Comparison of ENCODE assay signal across 8 mouse cellular contexts in genomic region chr7:144940585-144940984, GRCm38 (mm10). TPM values are rescaled to one million over a fixed set of nuclear protein-coding genes. Genes with fewer than 3 reads are reported as not detected.
DNase-seq lines count a peak whose midpoint lies in the region; ATAC-seq and TF ChIP-seq lines count a peak whose summit lies in the region.

No protein-coding gene starts in this region.

- H3K36me3 ChIP-seq in embryonic facial prominence, embryonic 14.5 days (ENCODE audit: control insufficient read depth, insufficient read depth, low read length): peaks cover 17% of the 10 kb centered on the region
- peaks cover 17% of the 10 kb centered on the region for H3K36me3 ChIP-seq in limb, embryonic 12.5 days
- peaks cover 10% of the 10 kb centered on the region for H3K36me3 ChIP-seq in stomach, embryonic 14.5 days (ENCODE audit: control insufficient read depth, insufficient read depth, low read length)

- intact Hi-C loops in left cerebral cortex, adult 2 months (cut with DNase I): loop anchor here (5.0 kb wide), 1 partner anchor 87 kb away; no protein-coding TSS in a partner anchor
- intact Hi-C loops in left cerebral cortex, postnatal 25 days (cut with DNase I): loop anchor here (2.0 to 5.0 kb wide), 2 partner anchors 92 to 170 kb away; no protein-coding TSS in a partner anchor

- DNase-seq in left cerebral cortex, adult 2 months (ENCODE audit: extremely low spot score in 1 of 2, low spot score in 2 of 2): no peak
- no peak for DNase-seq in left cerebral cortex, postnatal 25 days (ENCODE audit: low spot score in 2 of 2)
- DNase-seq in embryonic facial prominence, embryonic 14.5 days (ENCODE audit: low spot score): no peak
- DNase-seq in urinary bladder, adult 2 months (ENCODE audit: low spot score): no peak
- no peak for DNase-seq in layer of hippocampus, postnatal 36 days
- no peak for DNase-seq in spleen, postnatal 36 days (ENCODE audit: low spot score in 2 of 2)

- no peak for ATAC-seq in embryonic facial prominence, embryonic 14.5 days (ENCODE audit: low read depth)
- no peak for ATAC-seq in limb, embryonic 12.5 days (ENCODE audit: insufficient number of reproducible peaks, insufficient read depth, low FRiP score, low TSS enrichment, low read depth)
- no peak for ATAC-seq in stomach, embryonic 14.5 days (ENCODE audit: insufficient number of reproducible peaks, insufficient read depth, low FRiP score, low read depth)

- no peak overlapping the region for H3K27ac ChIP-seq in left cerebral cortex, adult 2 months
- peak overlapping the region; percentile 91 for H3K27ac ChIP-seq in embryonic facial prominence, embryonic 14.5 days (replicated peaks; ENCODE audit: low read depth, low read length)
- H3K27ac ChIP-seq in limb, embryonic 12.5 days: peak overlapping the region; percentile 97
- peak overlapping the region; percentile 89; the same call in 1 of the 2 replicates for H3K27ac ChIP-seq in stomach, embryonic 14.5 days (ENCODE audit: low read length)

- peak overlapping the region; percentile 77 for H3K9ac ChIP-seq in embryonic facial prominence, embryonic 14.5 days (ENCODE audit: low read depth, low read length)
- peak overlapping the region; percentile 89 for H3K9ac ChIP-seq in limb, embryonic 12.5 days (replicated peaks)
- H3K9ac ChIP-seq in stomach, embryonic 14.5 days (replicated peaks; ENCODE audit: low read depth, low read length): no peak overlapping the region; the same call in 1 of the 2 replicates

- H3K4me2 ChIP-seq in embryonic facial prominence, embryonic 14.5 days (ENCODE audit: low read depth, low read length): peak overlapping the region; percentile 93
- H3K4me2 ChIP-seq in limb, embryonic 12.5 days: peak overlapping the region; percentile 91
- peak overlapping the region; percentile 96 for H3K4me2 ChIP-seq in stomach, embryonic 14.5 days (replicated peaks; ENCODE audit: low read depth, low read length)

- TF ChIP-seq CTCF in left cerebral cortex, adult 2 months (IDR thresholded peaks at IDR 0.05): no peak

- H3K27me3 ChIP-seq in embryonic facial prominence, embryonic 14.5 days (replicated peaks; ENCODE audit: control insufficient read depth, insufficient read depth, low read length): 0 out of 2 replicates have a peak, but pooled peaks cover 6% of the 10 kb centered on the region
- H3K27me3 ChIP-seq in limb, embryonic 12.5 days: no peaks in the 10 kb centered on the region
- H3K27me3 ChIP-seq in stomach, embryonic 14.5 days (ENCODE audit: control insufficient read depth, insufficient read depth, low read length): peaks cover 3% of the 10 kb centered on the region; the same call in 1 of the 2 replicates

- H3K4me3 ChIP-seq in left cerebral cortex, adult 2 months: peak overlapping the region; percentile 61; the same call in 1 of the 2 replicates
- H3K4me3 ChIP-seq in embryonic facial prominence, embryonic 14.5 days (ENCODE audit: low read depth, low read length): peak overlapping the region; percentile 70
- H3K4me3 ChIP-seq in limb, embryonic 12.5 days (replicated peaks): peak overlapping the region; percentile 78
- H3K4me3 ChIP-seq in stomach, embryonic 14.5 days (ENCODE audit: low read depth, low read length): peak overlapping the region; percentile 49

- H3K9me3 ChIP-seq in embryonic facial prominence, embryonic 14.5 days (ENCODE audit: control insufficient read depth, low read length): no peaks in the 10 kb centered on the region
- no peaks in the 10 kb centered on the region for H3K9me3 ChIP-seq in limb, embryonic 12.5 days
- H3K9me3 ChIP-seq in stomach, embryonic 14.5 days (ENCODE audit: control insufficient read depth, low read depth, low read length): no peaks in the 10 kb centered on the region

- WGBS in embryonic facial prominence, embryonic 14.5 days: 2% methylated on average over 11 of the region's 11 CpGs
- under 1% methylated on average over 11 of the region's 11 CpGs for WGBS in limb, embryonic 12.5 days
- 2% methylated on average over 11 of the region's 11 CpGs for WGBS in stomach, embryonic 14.5 days

- H3K4me1 ChIP-seq in embryonic facial prominence, embryonic 14.5 days (ENCODE audit: control insufficient read depth, insufficient read depth, low read length): peaks cover 12% of the 10 kb centered on the region
- H3K4me1 ChIP-seq in limb, embryonic 12.5 days (replicated peaks): peaks cover 45% of the 10 kb centered on the region
- H3K4me1 ChIP-seq in stomach, embryonic 14.5 days (ENCODE audit: control insufficient read depth, insufficient read depth, low read length): peaks cover 22% of the 10 kb centered on the region

RNA-seq across cellular contexts. Expression of gene Ccnd1, which starts 0.9 kb away (rescaled TPM):
- total RNA-seq in left cerebral cortex, adult 2 months (2021): 10 to 100 TPM; 57.0 to 57.7 TPM
- total RNA-seq in left cerebral cortex, postnatal 25 days (2021): 10 to 100 TPM; 44.4 to 52.2 TPM
- polyA plus RNA-seq in embryonic facial prominence, embryonic 14.5 days (2014; fragmentation: Nextera tagmentation; extraction: Ambion mirVana): 137 and 146 TPM in 2 replicates
- polyA plus RNA-seq in limb, embryonic 12.5 days (2016; fragmentation: Nextera tagmentation; extraction: Ambion mirVana): 165 and 178 TPM in 2 replicates
- polyA plus RNA-seq in stomach, embryonic 14.5 days (2014; fragmentation: Nextera tagmentation; extraction: Ambion mirVana): 82.9 and 95.3 TPM in 2 replicates
- polyA plus RNA-seq in urinary bladder, adult 2 months (2012; rRNA removed): 79.1 and 96.1 TPM in 2 replicates
- total RNA-seq in layer of hippocampus, postnatal 36 days (2021): 10 to 100 TPM; 50.8 to 53.9 TPM

RNA-seq across cellular contexts. Expression of gene LTO1, which starts 25.7 kb away (rescaled TPM):
- 10 to 100 TPM; 26.4 to 27.8 TPM for total RNA-seq in left cerebral cortex, adult 2 months (2021)
- total RNA-seq in left cerebral cortex, postnatal 25 days (2021): 10 to 100 TPM; 24.4 to 25.3 TPM
- 19.3 and 21.0 TPM in 2 replicates for polyA plus RNA-seq in embryonic facial prominence, embryonic 14.5 days (2014; fragmentation: Nextera tagmentation; extraction: Ambion mirVana)
- 26.1 and 27.9 TPM in 2 replicates for polyA plus RNA-seq in limb, embryonic 12.5 days (2016; fragmentation: Nextera tagmentation; extraction: Ambion mirVana)
- 23.7 and 25.8 TPM in 2 replicates for polyA plus RNA-seq in stomach, embryonic 14.5 days (2014; fragmentation: Nextera tagmentation; extraction: Ambion mirVana)
- 48.1 and 48.3 TPM in 2 replicates for polyA plus RNA-seq in urinary bladder, adult 2 months (2012; rRNA removed)
- total RNA-seq in layer of hippocampus, postnatal 36 days (2021): 10 to 100 TPM; 26.2 TPM

RNA-seq across cellular contexts. Expression of gene Fgf15, which starts 44.3 kb away (rescaled TPM):
- total RNA-seq in left cerebral cortex, adult 2 months (2021): not detected
- total RNA-seq in left cerebral cortex, postnatal 25 days (2021): not detected
- polyA plus RNA-seq in embryonic facial prominence, embryonic 14.5 days (2014; fragmentation: Nextera tagmentation; extraction: Ambion mirVana): 0.42 and 5.3 TPM in 2 replicates
- 0.42 and 0.76 TPM in 2 replicates for polyA plus RNA-seq in limb, embryonic 12.5 days (2016; fragmentation: Nextera tagmentation; extraction: Ambion mirVana)
- not detected in 2 replicates for polyA plus RNA-seq in stomach, embryonic 14.5 days (2014; fragmentation: Nextera tagmentation; extraction: Ambion mirVana)
- not detected in 2 replicates for polyA plus RNA-seq in urinary bladder, adult 2 months (2012; rRNA removed)
- total RNA-seq in layer of hippocampus, postnatal 36 days (2021): not detected
